Mouse (Mus musculus): ENCODE results near the gene Srcin1. TPM values are rescaled to one million over a fixed set of nuclear protein-coding genes. Genes with fewer than 3 reads are reported as not detected.

Gene Srcin1
- polyA plus RNA-seq, 1 experiment = 0.03 TPM

GRCm38 (mm10) chr11:97479085-97479484, 96.9 kb downstream of the Srcin1 start:
- H3K4me3 ChIP-seq (replicated peaks) = peak overlapping the region; percentile 44
- H3K27me3 ChIP-seq (replicated peaks) = no peaks in the 10 kb centered on the region
- H3K4me1 ChIP-seq = peaks cover 32% of the 10 kb centered on the region
- peaks cover 97% of the 10 kb centered on the region for H3K36me3 ChIP-seq (replicated peaks; ENCODE audit: low read length)
- TF ChIP-seq GATA1 (IDR thresholded peaks at IDR 0.05; ENCODE audit: borderline replicate concordance, low read length) (no peak), FLI1 (IDR thresholded peaks at IDR 0.05; ENCODE audit: low read length) (no peak)
- no peaks in the 10 kb centered on the region for H3K9me3 ChIP-seq

- H3K36me3 ChIP-seq (replicated peaks; ENCODE audit: low read length) = peaks cover 99% of the 10 kb centered on the region
- H3K4me1 ChIP-seq = peaks cover 32% of the 10 kb centered on the region
- no peak for TF ChIP-seq FLI1 (IDR thresholded peaks at IDR 0.05; ENCODE audit: low read length)
- no peak for TF ChIP-seq GATA1 (IDR thresholded peaks at IDR 0.05; ENCODE audit: borderline replicate concordance, low read length)
- H3K27me3 ChIP-seq (replicated peaks) = no peaks in the 10 kb centered on the region
- no peak overlapping the region for H3K4me3 ChIP-seq (replicated peaks)
- H3K9me3 ChIP-seq = no peaks in the 10 kb centered on the region
Observed at GRCm38 (mm10) chr11:97478345-97478744, 97.6 kb downstream of the Srcin1 start.

GRCm38 (mm10) chr11:97477431-97477830, 98.6 kb downstream of the Srcin1 start:
- Histone ChIP-seq H3K9me3 (no peaks in the 10 kb centered on the region), H3K4me1 (peaks cover 32% of the 10 kb centered on the region), H3K36me3 (replicated peaks; ENCODE audit: low read length) (peaks cover 99% of the 10 kb centered on the region), H3K4me3 (replicated peaks) (no peak overlapping the region), H3K27me3 (replicated peaks) (no peaks in the 10 kb centered on the region)
- TF ChIP-seq FLI1 (IDR thresholded peaks at IDR 0.05; ENCODE audit: low read length) (no peak), GATA1 (IDR thresholded peaks at IDR 0.05; ENCODE audit: borderline replicate concordance, low read length) (no peak)

GRCm38 (mm10) chr11:97476334-97477095, 99.5 kb downstream of the Srcin1 start:
- Histone ChIP-seq H3K36me3 (replicated peaks; ENCODE audit: low read length) (peaks cover 99% of the 10 kb centered on the region), H3K4me3 (replicated peaks) (peak overlapping the region; percentile 12), H3K27me3 (replicated peaks) (no peaks in the 10 kb centered on the region), H3K9me3 (no peaks in the 10 kb centered on the region), H3K4me1 (peaks cover 32% of the 10 kb centered on the region)
- TF ChIP-seq GATA1 (IDR thresholded peaks at IDR 0.05; ENCODE audit: borderline replicate concordance, low read length) (no peak), FLI1 (IDR thresholded peaks at IDR 0.05; ENCODE audit: low read length) (no peak)

- no peaks in the 10 kb centered on the region for H3K9me3 ChIP-seq
- H3K4me1 ChIP-seq = peaks cover 24% of the 10 kb centered on the region
- TF ChIP-seq FLI1 (IDR thresholded peaks at IDR 0.05; ENCODE audit: low read length) (no peak), GATA1 (IDR thresholded peaks at IDR 0.05; ENCODE audit: borderline replicate concordance, low read length) (no peak)
- no peak overlapping the region for H3K4me3 ChIP-seq (replicated peaks)
- no peaks in the 10 kb centered on the region for H3K27me3 ChIP-seq (replicated peaks)
- H3K36me3 ChIP-seq (replicated peaks; ENCODE audit: low read length) = peaks cover 100% of the 10 kb centered on the region
Observed at GRCm38 (mm10) chr11:97471276-97471675, 104.7 kb downstream of the Srcin1 start.

GRCm38 (mm10) chr11:97469828-97470227, 106.2 kb downstream of the Srcin1 start:
- Histone ChIP-seq H3K36me3 (replicated peaks; ENCODE audit: low read length) (peaks cover 100% of the 10 kb centered on the region), H3K27me3 (replicated peaks) (no peaks in the 10 kb centered on the region), H3K4me1 (peaks cover 28% of the 10 kb centered on the region), H3K9me3 (no peaks in the 10 kb centered on the region), H3K4me3 (replicated peaks) (no peak overlapping the region)
- TF ChIP-seq FLI1 (IDR thresholded peaks at IDR 0.05; ENCODE audit: low read length) (no peak), GATA1 (IDR thresholded peaks at IDR 0.05; ENCODE audit: borderline replicate concordance, low read length) (no peak)

- no peak overlapping the region for H3K4me3 ChIP-seq (replicated peaks)
- peaks cover 100% of the 10 kb centered on the region for H3K36me3 ChIP-seq (replicated peaks; ENCODE audit: low read length)
- no peaks in the 10 kb centered on the region for H3K27me3 ChIP-seq (replicated peaks)
- peaks cover 39% of the 10 kb centered on the region for H3K4me1 ChIP-seq
- H3K9me3 ChIP-seq = no peaks in the 10 kb centered on the region
- TF ChIP-seq GATA1 (IDR thresholded peaks at IDR 0.05; ENCODE audit: borderline replicate concordance, low read length) (no peak), FLI1 (IDR thresholded peaks at IDR 0.05; ENCODE audit: low read length) (no peak)
Observed at GRCm38 (mm10) chr11:97468639-97469287, 107.2 kb downstream of the Srcin1 start.

GRCm38 (mm10) chr11:97466444-97467160, 109.4 kb downstream of the Srcin1 start:
- Histone ChIP-seq H3K4me3 (replicated peaks) (no peak overlapping the region), H3K4me1 (peaks cover 42% of the 10 kb centered on the region), H3K9me3 (no peaks in the 10 kb centered on the region), H3K27me3 (replicated peaks) (no peaks in the 10 kb centered on the region), H3K36me3 (replicated peaks; ENCODE audit: low read length) (peaks cover 99% of the 10 kb centered on the region)
- no peak for TF ChIP-seq GATA1 (IDR thresholded peaks at IDR 0.05; ENCODE audit: borderline replicate concordance, low read length)
- TF ChIP-seq FLI1 (IDR thresholded peaks at IDR 0.05; ENCODE audit: low read length) = no peak

- Histone ChIP-seq H3K4me3 (replicated peaks) (no peak overlapping the region), H3K27me3 (replicated peaks) (no peaks in the 10 kb centered on the region), H3K9me3 (no peaks in the 10 kb centered on the region), H3K4me1 (peaks cover 42% of the 10 kb centered on the region), H3K36me3 (replicated peaks; ENCODE audit: low read length) (peaks cover 99% of the 10 kb centered on the region)
- TF ChIP-seq FLI1 (IDR thresholded peaks at IDR 0.05; ENCODE audit: low read length) (no peak), GATA1 (IDR thresholded peaks at IDR 0.05; ENCODE audit: borderline replicate concordance, low read length) (no peak)
Observed at GRCm38 (mm10) chr11:97465957-97466356, 110.0 kb downstream of the Srcin1 start.
